Mouse (Mus musculus) splenic B cell, adult 2 months (primary cell): ENCODE measurements around the gene Gm12394.
"Not testable (repeated sequence)": the region's sequence is repeated elsewhere in the genome, so short reads cannot be mapped to it uniquely, and the experiment has no call there.

ENCODE experiments used
- DNase-seq: peaks from one replicate; pipeline ENCODE4 v3.0.0-alpha.2; 2011; ENCODE audit warnings: low read depth, low spot score
- H3K27me3 ChIP-seq: 2 replicates; pipeline ENCODE4 v1.6.1; 2012; ENCODE audit warnings: mild to moderate bottlenecking, low read length, moderate library complexity, mixed read lengths; ENCODE audit not compliant: control insufficient read depth, poor library complexity, insufficient read depth, severe bottlenecking
- H3K36me3 ChIP-seq: 2 replicates; pipeline ENCODE4 v1.6.1; 2012; ENCODE audit warnings: mild to moderate bottlenecking, low read length, moderate library complexity, mixed read lengths; ENCODE audit not compliant: control insufficient read depth, poor library complexity, insufficient read depth, severe bottlenecking

Gm12394 gene

DNA sequence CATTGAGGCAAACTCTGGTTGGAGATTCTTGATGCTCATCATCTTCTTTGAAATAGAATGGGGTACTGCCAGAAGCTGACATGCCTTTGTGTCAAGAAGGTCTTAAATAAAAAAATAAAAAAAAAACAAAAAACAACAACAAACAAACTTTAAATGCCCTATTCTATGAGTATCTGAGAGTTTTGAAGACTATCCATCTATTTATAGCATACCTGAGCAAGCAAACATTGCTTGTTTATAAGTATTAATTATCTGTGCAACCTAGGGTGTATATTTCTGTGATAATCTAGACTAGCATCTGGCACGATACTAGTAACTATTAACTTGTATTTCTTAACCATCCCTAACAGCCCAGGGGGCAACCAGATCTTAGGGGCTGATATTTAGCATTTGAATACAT is at the start of gene Gm12394:
TSS of gene Gm12394 (minus strand) at position 101 of the 400 bp plus-strand sequence.
- DNase-seq, H3K27me3 ChIP-seq: not testable (repeated sequence)

DNA sequence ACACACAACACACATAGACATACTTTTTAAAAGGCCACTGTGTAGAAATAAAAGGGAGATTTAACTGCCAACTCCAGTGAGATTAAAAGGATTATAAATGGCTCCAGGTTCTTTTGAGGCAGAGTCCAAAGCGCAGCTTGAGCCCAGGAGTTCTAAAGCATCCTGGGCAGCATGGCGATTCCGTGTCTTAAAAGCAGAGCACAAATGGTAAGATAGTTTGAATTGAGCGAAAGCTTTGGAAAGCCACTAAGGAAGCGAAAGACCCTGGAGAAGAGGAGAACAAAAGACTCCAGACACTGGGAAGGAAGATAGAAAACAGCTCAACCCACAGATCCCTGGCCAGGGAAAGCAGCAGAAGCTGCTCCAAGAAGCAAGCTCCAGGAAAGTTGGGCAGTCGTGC is 48.4 kb upstream of the Gm12394 start:
- Histone ChIP-seq H3K27me3 (no peaks in the 10 kb centered on the region), H3K36me3 (no peaks in the 10 kb centered on the region)
- DNase-seq = no peak

More for the DNA sequence above, at the start of gene Gm12394:
- H3K36me3 ChIP-seq = not testable (repeated sequence)

DNA sequence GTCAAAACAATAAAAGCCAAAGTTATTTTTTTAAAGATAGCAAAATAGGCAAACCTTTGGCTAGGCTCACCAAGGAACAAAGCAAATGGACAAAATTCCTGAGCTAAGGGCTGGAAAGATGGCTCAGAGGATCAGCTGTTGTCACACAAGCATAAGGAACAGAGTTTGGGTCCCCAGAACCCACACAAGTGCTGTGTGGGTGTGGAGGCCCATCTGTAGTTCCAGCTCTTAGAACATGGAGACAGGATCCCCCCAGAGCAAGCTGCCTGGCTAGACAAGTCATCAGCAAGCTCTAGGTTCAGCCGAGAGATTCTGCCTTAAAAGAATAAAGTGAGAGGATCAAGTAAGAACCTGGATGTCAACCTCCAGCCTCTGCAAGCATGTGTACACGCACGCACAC is 48.0 kb upstream of the Gm12394 start:
- no peaks in the 10 kb centered on the region for H3K27me3 ChIP-seq
- no peak for DNase-seq
- no peaks in the 10 kb centered on the region for H3K36me3 ChIP-seq

DNA sequence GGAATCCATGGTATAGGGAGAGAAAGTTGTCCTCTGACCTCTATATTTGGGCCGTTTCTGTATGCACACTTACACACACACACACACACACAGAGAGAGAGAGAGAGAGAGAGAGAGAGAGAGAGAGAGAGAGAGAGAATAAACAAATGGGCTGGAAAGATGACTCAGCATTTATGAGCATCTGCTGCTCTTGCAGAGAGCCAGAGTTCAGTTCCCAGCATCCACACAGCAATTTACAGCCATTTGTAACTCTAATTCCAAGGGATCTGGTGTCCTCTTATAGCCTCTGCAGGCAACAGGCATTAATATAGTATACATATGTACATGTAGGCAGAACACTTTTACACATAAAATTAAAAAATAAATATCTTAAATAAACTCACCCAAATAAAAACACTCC is 47.4 kb upstream of the Gm12394 start:
- no peaks in the 10 kb centered on the region for H3K27me3 ChIP-seq
- no peak for DNase-seq

DNA sequence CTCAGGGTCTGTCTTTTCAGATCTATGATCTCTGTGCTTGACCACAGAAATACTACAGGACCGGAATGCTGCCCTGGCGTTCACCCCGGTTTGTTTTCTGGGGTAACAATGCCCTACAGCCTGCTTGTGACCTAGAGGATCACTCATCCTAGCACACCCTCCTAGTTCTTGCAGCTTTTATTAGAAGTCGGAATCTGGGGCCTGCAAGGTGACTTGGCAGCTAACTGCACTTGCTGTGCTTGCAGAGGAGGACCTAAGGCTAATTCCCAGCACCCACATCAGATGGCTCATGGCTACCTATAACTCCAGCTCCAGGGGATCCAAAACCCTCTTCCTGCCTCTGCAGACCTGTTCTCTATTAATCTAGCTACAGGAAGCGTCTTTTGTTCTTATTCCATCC is 46.2 kb upstream of the Gm12394 start:
- Histone ChIP-seq H3K36me3 (no peaks in the 10 kb centered on the region), H3K27me3 (no peaks in the 10 kb centered on the region)
- no peak for DNase-seq

More for the DNA sequence above, 47.4 kb upstream of the Gm12394 start:
- no peaks in the 10 kb centered on the region for H3K36me3 ChIP-seq

DNA sequence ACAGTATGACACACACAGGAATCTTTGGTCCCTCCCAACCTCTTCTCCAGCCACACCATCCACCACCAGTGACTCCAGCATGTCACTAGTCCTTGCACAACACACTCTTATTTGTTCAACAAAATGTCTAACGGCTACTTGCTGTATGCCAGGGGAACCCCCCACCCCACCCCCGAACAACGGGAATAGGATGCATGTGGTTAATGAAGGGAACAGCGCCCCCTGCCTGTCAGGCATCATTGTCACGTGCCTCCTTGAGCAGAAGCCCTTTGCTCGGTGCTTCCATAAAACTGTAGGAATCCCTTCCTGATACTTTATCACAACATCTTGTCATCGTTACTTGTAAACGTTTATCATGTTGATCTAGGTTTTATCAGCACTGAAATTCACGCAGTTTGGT is 45.6 kb upstream of the Gm12394 start:
- no peaks in the 10 kb centered on the region for H3K27me3 ChIP-seq
- no peaks in the 10 kb centered on the region for H3K36me3 ChIP-seq
- DNase-seq = peak; percentile 26

DNA sequence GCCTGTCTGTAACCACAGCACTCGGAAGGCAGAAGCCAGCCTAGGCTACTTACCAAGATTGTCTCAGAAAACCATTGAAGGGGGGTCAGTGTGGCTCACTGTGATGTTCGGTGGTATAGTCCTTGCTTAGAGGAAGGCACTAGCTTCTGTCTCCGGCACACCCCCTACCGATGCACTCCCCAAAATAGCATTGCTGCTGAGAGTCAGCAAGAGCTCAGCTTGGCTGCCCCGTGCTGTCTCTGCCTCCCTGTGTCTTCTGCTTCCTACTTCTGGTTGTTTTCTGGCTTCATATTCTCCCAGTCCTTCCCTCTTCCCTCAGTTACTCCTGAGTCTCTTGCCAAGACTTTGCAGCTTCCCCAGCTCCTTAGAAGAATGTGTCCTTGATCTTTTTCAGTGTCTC is 44.3 kb upstream of the Gm12394 start:
- no peak for DNase-seq
- no peaks in the 10 kb centered on the region for H3K27me3 ChIP-seq
- no peaks in the 10 kb centered on the region for H3K36me3 ChIP-seq

DNA sequence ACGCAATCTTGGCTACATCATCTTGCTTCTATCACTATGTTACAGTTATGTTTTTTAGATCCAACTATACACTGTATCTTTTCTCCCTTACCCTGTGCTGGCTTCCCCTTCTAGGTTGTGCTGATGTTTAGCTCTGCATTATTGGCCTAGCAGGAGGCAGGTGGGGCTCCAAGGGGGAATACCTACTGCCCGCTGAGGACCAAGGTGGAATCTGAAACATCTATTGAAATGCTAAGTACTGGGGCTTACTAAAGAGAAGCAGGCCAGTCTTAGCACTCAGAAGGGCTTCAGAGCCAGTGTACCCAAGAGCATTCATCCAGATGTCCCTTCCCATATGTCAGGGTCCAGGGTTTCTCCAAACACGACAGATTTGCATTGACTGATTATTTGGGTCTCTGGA is 42.3 kb upstream of the Gm12394 start:
- DNase-seq = no peak
- Histone ChIP-seq H3K27me3 (no peaks in the 10 kb centered on the region), H3K36me3 (no peaks in the 10 kb centered on the region)

DNA sequence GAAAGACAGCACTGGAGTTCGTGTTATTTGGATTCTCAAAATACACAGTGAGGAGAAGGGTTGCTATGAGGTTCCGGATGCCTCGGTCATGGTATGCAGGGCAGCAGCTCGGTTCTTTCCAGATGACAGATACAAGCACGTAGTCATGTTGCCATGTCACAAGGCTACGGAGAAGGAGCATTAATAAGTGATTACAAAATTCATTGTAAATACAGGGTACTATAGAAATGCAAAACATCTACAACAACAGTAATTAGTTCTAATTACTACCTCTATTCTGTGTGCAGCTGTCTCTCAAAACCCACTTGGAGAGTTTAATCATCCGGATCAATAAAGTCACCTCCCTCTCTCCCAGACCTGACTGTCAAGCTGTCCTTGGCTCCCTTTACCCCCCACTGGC is 38.5 kb upstream of the Gm12394 start:
- DNase-seq = no peak
- no peaks in the 10 kb centered on the region for H3K36me3 ChIP-seq

DNA sequence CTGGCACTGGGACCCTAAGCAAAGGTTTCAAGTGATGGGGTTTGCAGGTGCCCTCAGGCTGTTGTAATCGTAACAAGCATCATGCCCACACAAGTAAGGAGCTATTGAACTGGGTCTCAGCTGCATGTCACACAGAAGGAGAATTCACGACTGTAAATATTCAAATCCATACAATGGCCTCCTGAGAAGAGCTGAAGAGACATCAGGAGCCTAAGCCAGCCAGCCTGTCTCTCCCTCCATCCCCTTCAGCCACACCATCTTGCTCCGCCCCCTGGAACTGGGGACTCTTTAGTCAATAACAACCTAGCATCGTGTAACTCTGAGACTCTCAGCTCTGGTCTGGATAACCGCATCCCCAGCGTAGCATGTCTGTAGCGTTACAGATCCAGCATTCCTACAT is 34.6 kb upstream of the Gm12394 start:
- H3K36me3 ChIP-seq = no peaks in the 10 kb centered on the region
- no peak for DNase-seq
- no peaks in the 10 kb centered on the region for H3K27me3 ChIP-seq

More for the DNA sequence above, 38.5 kb upstream of the Gm12394 start:
- H3K27me3 ChIP-seq = no peaks in the 10 kb centered on the region

DNA sequence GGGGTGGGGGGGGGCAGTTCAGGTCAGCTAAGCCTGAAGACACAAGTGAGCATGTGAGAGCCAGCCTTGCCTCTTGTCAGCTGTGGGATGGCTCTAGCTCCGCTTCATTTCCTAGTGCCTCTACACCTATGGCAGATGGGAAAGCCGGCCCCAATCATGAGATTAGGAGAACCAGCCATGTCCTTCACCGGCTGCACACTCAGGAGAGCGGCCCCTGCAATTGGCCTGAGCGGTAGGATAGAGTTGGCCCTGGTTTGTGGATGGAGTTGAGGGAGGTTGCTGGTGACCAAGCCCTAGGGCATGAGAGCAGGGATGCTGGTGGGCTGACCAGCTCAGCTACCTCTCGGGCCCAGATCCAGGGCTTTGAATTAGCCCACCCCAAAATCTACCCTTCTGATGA is 32.2 kb upstream of the Gm12394 start:
- no peaks in the 10 kb centered on the region for H3K36me3 ChIP-seq
- H3K27me3 ChIP-seq = no peaks in the 10 kb centered on the region
- DNase-seq = no peak

DNA sequence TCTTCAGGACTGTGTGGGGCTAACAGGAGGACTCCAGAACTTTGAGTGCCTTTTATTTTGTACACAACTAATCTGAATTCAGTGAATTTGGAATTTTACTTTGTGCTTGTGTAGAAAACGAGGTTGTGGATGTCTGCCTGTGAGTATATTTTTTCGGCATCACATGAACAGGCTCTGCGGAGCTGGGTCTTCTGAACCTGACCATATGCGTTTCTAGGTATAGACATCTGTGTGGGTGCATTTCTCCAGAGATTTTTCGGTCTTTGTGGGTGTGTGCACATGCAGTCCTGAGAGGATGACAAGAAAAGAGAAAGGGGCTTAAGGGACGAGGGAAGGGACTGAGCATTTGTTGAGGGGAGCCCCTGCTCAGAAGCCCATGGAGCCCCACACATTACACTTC is 30.4 kb upstream of the Gm12394 start:
- DNase-seq = no peak
- Histone ChIP-seq H3K27me3 (no peaks in the 10 kb centered on the region), H3K36me3 (no peaks in the 10 kb centered on the region)

DNA sequence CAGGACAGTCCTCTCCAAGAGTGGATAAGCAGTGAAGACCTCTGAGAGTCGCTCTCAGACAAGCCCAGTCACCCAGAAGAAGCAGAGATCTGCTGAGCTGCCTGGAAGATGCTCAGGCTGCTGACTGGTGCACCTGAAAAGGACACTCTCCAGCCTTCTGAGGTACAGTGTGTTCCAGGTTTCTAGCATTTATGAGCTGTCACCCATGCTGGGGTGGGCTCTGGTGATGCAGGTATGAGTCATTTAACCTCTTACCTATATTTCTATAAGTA is 24.0 kb upstream of the Gm12394 start:
- H3K36me3 ChIP-seq = no peaks in the 10 kb centered on the region
- no peak for DNase-seq
- no peaks in the 10 kb centered on the region for H3K27me3 ChIP-seq

DNA sequence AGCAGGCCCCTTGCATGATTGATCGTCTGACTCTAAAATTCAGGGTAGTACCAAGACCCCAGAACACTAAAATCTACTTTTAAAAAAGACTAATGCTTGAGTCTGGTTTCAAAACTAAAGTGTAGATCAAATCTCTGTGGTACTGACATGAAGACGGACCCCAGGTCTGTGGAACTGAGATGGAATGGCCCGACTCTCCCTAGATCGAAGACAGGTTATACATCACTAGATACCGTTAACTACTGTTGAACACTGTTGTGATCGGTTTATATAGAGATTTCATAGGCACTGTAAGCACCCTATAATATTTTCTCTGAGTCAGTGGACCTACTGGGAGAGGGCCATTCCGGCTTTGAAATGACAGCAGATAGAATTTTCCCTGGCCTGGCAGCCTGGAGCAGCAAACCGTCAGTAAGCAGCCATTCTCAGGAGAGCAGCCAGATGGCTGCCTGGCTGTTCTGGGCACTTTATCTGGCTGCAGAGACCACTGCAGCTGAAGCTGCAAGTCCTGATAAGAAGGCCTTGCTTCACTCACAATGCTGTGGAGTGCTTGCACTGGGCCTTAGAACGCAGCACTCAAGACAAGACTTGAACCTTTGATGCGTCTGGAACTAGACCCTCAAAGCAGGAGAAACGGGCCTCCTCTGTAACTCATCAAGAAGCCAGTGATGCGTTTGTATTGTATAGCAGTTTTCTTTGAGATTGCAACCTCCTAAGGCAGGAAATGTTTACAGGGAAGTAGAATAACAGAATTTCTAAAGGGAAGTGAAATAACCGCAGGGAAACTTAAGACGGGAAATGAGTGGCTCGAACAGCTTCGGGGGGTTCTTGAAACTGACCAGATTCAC is 23.5 kb upstream of the Gm12394 start:
- H3K27me3 ChIP-seq = no peaks in the 10 kb centered on the region
- H3K36me3 ChIP-seq = no peaks in the 10 kb centered on the region
- DNase-seq = no peak

DNA sequence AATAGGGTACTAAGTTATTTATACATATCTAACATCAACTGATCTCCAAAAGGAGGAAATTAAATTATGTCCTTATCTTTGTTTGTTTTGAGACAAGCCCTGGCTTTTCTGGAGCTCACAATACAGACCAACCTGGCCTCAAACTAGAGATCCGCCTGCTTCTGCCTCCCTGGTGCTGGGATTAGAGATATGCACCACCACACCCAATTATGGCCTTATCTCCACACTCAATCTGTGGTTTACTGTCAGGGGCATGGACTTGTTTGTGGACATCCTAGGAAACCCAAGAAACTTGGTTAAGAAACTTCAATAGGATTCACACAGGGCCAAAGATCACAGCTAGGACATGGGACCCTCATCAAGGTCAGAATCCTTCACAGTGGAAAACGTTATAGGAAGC is 21.1 kb upstream of the Gm12394 start:
- H3K27me3 ChIP-seq = no peaks in the 10 kb centered on the region
- no peak for DNase-seq
- no peaks in the 10 kb centered on the region for H3K36me3 ChIP-seq
